Mouse (Mus musculus): ENCODE results near the gene Timm8a2. TPM values are rescaled to one million over a fixed set of nuclear protein-coding genes. Genes with fewer than 3 reads are reported as not detected.
"Not testable (repeated sequence)": the region's sequence is repeated elsewhere in the genome, so short reads cannot be mapped to it uniquely, and the experiment has no call there.

Gene Timm8a2
- polyA plus RNA-seq, 1 experiment from 2014 or later = not detected

- no peaks in the 10 kb centered on the region for H3K9me3 ChIP-seq (ENCODE audit: control insufficient read depth, low read length)
- no peak for DNase-seq (ENCODE audit: low spot score)
- H3K9ac ChIP-seq (ENCODE audit: low read length) = no peak overlapping the region
- no peak overlapping the region for H3K27ac ChIP-seq (ENCODE audit: low read depth, low read length)
- WGBS = 37% methylated on average over 2 of the region's 2 CpGs
- ATAC-seq (replicated peaks; ENCODE audit: low FRiP score) = no peak
- no peaks in the 10 kb centered on the region for H3K4me1 ChIP-seq (replicated peaks; ENCODE audit: control insufficient read depth, insufficient read depth, low read length)
- no peak overlapping the region for H3K4me2 ChIP-seq (ENCODE audit: low read depth, low read length, severe bottlenecking)
- H3K27me3 ChIP-seq (ENCODE audit: control insufficient read depth, insufficient read depth, low read length) = no peaks in the 10 kb centered on the region
- no peak overlapping the region for H3K4me3 ChIP-seq (ENCODE audit: low read depth, low read length)
- no peaks in the 10 kb centered on the region for H3K36me3 ChIP-seq (ENCODE audit: control insufficient read depth, insufficient read depth, low read length)
These were observed 23.5 kb downstream of the Timm8a2 start for GRCm38 (mm10) chr14:122057941-122058346.

- Histone ChIP-seq H3K36me3 (ENCODE audit: control insufficient read depth, insufficient read depth, low read length) (no peaks in the 10 kb centered on the region), H3K27ac (ENCODE audit: low read depth, low read length) (no peak overlapping the region), H3K9ac (ENCODE audit: low read length) (no peak overlapping the region), H3K9me3 (ENCODE audit: control insufficient read depth, low read length) (no peaks in the 10 kb centered on the region), H3K4me2 (ENCODE audit: low read depth, low read length, severe bottlenecking) (no peak overlapping the region), H3K4me3 (ENCODE audit: low read depth, low read length) (no peak overlapping the region), H3K27me3 (ENCODE audit: control insufficient read depth, insufficient read depth, low read length) (no peaks in the 10 kb centered on the region), H3K4me1 (replicated peaks; ENCODE audit: control insufficient read depth, insufficient read depth, low read length) (no peaks in the 10 kb centered on the region)
- 16% methylated on average over 3 of the region's 3 CpGs for WGBS
- ATAC-seq (replicated peaks; ENCODE audit: low FRiP score) (peak; percentile 46; the same call in 1 of the 2 replicates), DNase-seq (ENCODE audit: low spot score) (peak; percentile 82)
These were observed 26.2 kb downstream of the Timm8a2 start for GRCm38 (mm10) chr14:122060642-122061041.

- WGBS = 91% methylated on average over 6 of the region's 6 CpGs
- DNase-seq (ENCODE audit: low spot score) (no peak), ATAC-seq (replicated peaks; ENCODE audit: low FRiP score) (no peak)
- Histone ChIP-seq H3K27ac (ENCODE audit: low read depth, low read length) (no peak overlapping the region), H3K4me2 (ENCODE audit: low read depth, low read length, severe bottlenecking) (no peak overlapping the region), H3K9me3 (ENCODE audit: control insufficient read depth, low read length) (no peaks in the 10 kb centered on the region), H3K4me3 (ENCODE audit: low read depth, low read length) (no peak overlapping the region), H3K36me3 (ENCODE audit: control insufficient read depth, insufficient read depth, low read length) (no peaks in the 10 kb centered on the region), H3K27me3 (ENCODE audit: control insufficient read depth, insufficient read depth, low read length) (no peaks in the 10 kb centered on the region), H3K9ac (ENCODE audit: low read length) (no peak overlapping the region), H3K4me1 (replicated peaks; ENCODE audit: control insufficient read depth, insufficient read depth, low read length) (no peaks in the 10 kb centered on the region)
These were observed 26.9 kb downstream of the Timm8a2 start for GRCm38 (mm10) chr14:122061376-122061775.

GRCm38 (mm10) chr14:122062411-122063090 lies 28.1 kb downstream of the Timm8a2 start:
- Histone ChIP-seq H3K4me1 (replicated peaks; ENCODE audit: control insufficient read depth, insufficient read depth, low read length) (no peaks in the 10 kb centered on the region), H3K4me3 (ENCODE audit: low read depth, low read length) (no peak overlapping the region), H3K4me2 (ENCODE audit: low read depth, low read length, severe bottlenecking) (no peak overlapping the region), H3K27ac (ENCODE audit: low read depth, low read length) (no peak overlapping the region), H3K36me3 (ENCODE audit: control insufficient read depth, insufficient read depth, low read length) (no peaks in the 10 kb centered on the region), H3K9ac (ENCODE audit: low read length) (no peak overlapping the region), H3K27me3 (ENCODE audit: control insufficient read depth, insufficient read depth, low read length) (no peaks in the 10 kb centered on the region), H3K9me3 (ENCODE audit: control insufficient read depth, low read length) (no peaks in the 10 kb centered on the region)
- DNase-seq (ENCODE audit: low spot score) (no peak), ATAC-seq (replicated peaks; ENCODE audit: low FRiP score) (no peak)
- 81% methylated on average over 10 of the region's 10 CpGs for WGBS

GRCm38 (mm10) chr14:122063599-122063998 lies 29.1 kb downstream of the Timm8a2 start:
- no peaks in the 10 kb centered on the region for H3K9me3 ChIP-seq (ENCODE audit: control insufficient read depth, low read length)
- 86% methylated on average over 5 of the region's 5 CpGs for WGBS
- DNase-seq (ENCODE audit: low spot score) (no peak), ATAC-seq (replicated peaks; ENCODE audit: low FRiP score) (no peak)
- H3K27ac ChIP-seq (ENCODE audit: low read depth, low read length) = no peak overlapping the region
- no peak overlapping the region for H3K4me3 ChIP-seq (ENCODE audit: low read depth, low read length)
- no peaks in the 10 kb centered on the region for H3K36me3 ChIP-seq (ENCODE audit: control insufficient read depth, insufficient read depth, low read length)
- H3K27me3 ChIP-seq (ENCODE audit: control insufficient read depth, insufficient read depth, low read length) = no peaks in the 10 kb centered on the region
- no peak overlapping the region for H3K9ac ChIP-seq (ENCODE audit: low read length)
- H3K4me1 ChIP-seq (replicated peaks; ENCODE audit: control insufficient read depth, insufficient read depth, low read length) = no peaks in the 10 kb centered on the region
- no peak overlapping the region for H3K4me2 ChIP-seq (ENCODE audit: low read depth, low read length, severe bottlenecking)

GRCm38 (mm10) chr14:122064519-122064918 lies 30.0 kb downstream of the Timm8a2 start:
- 8% methylated on average over 2 of the region's 2 CpGs for WGBS
- H3K27me3 ChIP-seq (ENCODE audit: control insufficient read depth, insufficient read depth, low read length) = no peaks in the 10 kb centered on the region
- H3K4me1 ChIP-seq (replicated peaks; ENCODE audit: control insufficient read depth, insufficient read depth, low read length) = no peaks in the 10 kb centered on the region
- no peak overlapping the region for H3K9ac ChIP-seq (ENCODE audit: low read length)
- no peak overlapping the region for H3K4me3 ChIP-seq (ENCODE audit: low read depth, low read length)
- H3K9me3 ChIP-seq (ENCODE audit: control insufficient read depth, low read length) = no peaks in the 10 kb centered on the region
- ATAC-seq (replicated peaks; ENCODE audit: low FRiP score) (no peak), DNase-seq (ENCODE audit: low spot score) (peak; percentile 79)
- no peak overlapping the region for H3K27ac ChIP-seq (ENCODE audit: low read depth, low read length)
- no peaks in the 10 kb centered on the region for H3K36me3 ChIP-seq (ENCODE audit: control insufficient read depth, insufficient read depth, low read length)
- no peak overlapping the region for H3K4me2 ChIP-seq (ENCODE audit: low read depth, low read length, severe bottlenecking)

GRCm38 (mm10) chr14:122066243-122066642 lies 31.8 kb downstream of the Timm8a2 start:
- H3K27me3 ChIP-seq (ENCODE audit: control insufficient read depth, insufficient read depth, low read length) = no peaks in the 10 kb centered on the region
- no peak overlapping the region for H3K9ac ChIP-seq (ENCODE audit: low read length)
- no peaks in the 10 kb centered on the region for H3K36me3 ChIP-seq (ENCODE audit: control insufficient read depth, insufficient read depth, low read length)
- H3K27ac ChIP-seq (ENCODE audit: low read depth, low read length) = no peak overlapping the region
- DNase-seq (ENCODE audit: low spot score) (no peak), ATAC-seq (replicated peaks; ENCODE audit: low FRiP score) (no peak)
- H3K4me3 ChIP-seq (ENCODE audit: low read depth, low read length) = no peak overlapping the region
- no peaks in the 10 kb centered on the region for H3K4me1 ChIP-seq (replicated peaks; ENCODE audit: control insufficient read depth, insufficient read depth, low read length)
- 89% methylated on average over 4 of the region's 4 CpGs for WGBS
- H3K9me3 ChIP-seq (ENCODE audit: control insufficient read depth, low read length) = no peaks in the 10 kb centered on the region
- no peak overlapping the region for H3K4me2 ChIP-seq (ENCODE audit: low read depth, low read length, severe bottlenecking)

GRCm38 (mm10) chr14:122068036-122068435 lies 33.6 kb downstream of the Timm8a2 start:
- H3K4me1 ChIP-seq (replicated peaks; ENCODE audit: control insufficient read depth, insufficient read depth, low read length); DNase-seq (ENCODE audit: low spot score); H3K4me3 ChIP-seq (ENCODE audit: low read depth, low read length); H3K4me2 ChIP-seq (ENCODE audit: low read depth, low read length, severe bottlenecking); ATAC-seq (replicated peaks; ENCODE audit: low FRiP score); H3K27me3 ChIP-seq (ENCODE audit: control insufficient read depth, insufficient read depth, low read length); H3K9me3 ChIP-seq (ENCODE audit: control insufficient read depth, low read length); H3K9ac ChIP-seq (ENCODE audit: low read length); H3K27ac ChIP-seq (ENCODE audit: low read depth, low read length); H3K36me3 ChIP-seq (ENCODE audit: control insufficient read depth, insufficient read depth, low read length): not testable (repeated sequence)
- WGBS = 29% methylated on average over 3 of the region's 3 CpGs
